Mouse (Mus musculus) lung, adult 2 months (tissue): ENCODE results near the gene Mysm1.

Source experiments
- CTCF ChIP-seq: fragments of 200-500 bp; IDR thresholded peaks from 2 replicates; pipeline ENCODE4 v1.5.1; 2011; ENCODE audit warnings: mild to moderate bottlenecking, low read length, control low read depth; ENCODE audit not compliant: insufficient read depth
- POLR2A ChIP-seq: fragments of 200-500 bp; IDR thresholded peaks from 2 replicates; pipeline ENCODE4 v1.6.1; 2011; ENCODE audit warnings: low read depth, mild to moderate bottlenecking, control low read depth, low read length, borderline replicate concordance; ENCODE audit errors: extremely low read depth

DNA sequence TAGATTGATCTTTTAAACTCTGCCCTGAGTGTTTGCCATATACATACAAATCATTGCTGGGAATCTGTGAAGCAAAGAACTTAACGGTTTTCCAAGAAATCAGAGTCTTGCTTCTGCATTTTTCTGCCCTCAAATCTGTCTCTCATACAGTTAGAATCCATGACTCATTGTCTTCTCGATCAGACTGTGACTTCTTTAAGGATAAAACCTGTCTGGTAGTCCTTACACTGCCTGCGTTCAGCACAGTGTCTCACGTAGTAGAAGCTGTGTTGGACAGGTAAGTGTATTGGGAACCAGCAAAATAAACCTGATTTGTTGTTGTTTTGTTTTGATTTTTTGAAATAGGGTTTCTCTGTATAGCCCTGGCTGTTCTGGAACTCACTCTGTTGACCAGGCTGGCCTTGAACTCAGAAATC lies 608 bp upstream of the Mysm1 start:
- TF ChIP-seq CTCF (no peak), POLR2A (no peak)
